Mouse (Mus musculus): ENCODE data around the gene Tnnt3. TPM values are rescaled to one million over a fixed set of nuclear protein-coding genes. Genes with fewer than 3 reads are reported as not detected.

Gene Tnnt3
- polyA plus RNA-seq, 1 experiment from 2014 or later = 0.77 TPM

DNA sequence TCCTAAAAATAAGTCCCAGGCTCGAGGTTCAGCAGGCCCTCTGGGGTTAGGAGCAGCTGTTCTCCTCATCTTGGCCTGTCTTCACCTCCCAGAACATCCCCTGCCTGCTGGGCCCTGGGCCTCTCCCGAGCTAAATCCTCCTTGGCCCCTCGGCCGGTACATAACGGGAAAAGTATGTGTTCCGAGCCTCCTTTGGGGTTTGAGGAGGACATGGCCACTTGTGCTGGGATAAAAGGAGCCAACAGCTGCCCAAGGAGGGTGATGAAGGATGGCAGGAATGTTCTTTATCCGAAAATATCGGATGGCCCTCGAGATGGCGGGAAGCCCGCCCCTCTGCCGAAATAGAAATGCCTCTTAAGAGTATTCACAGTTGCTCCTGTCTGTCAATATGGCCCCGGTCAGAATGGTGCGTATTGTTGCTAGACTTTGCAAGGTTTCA lies 52.3 kb downstream of the Tnnt3 start:
- Histone ChIP-seq H3K4me1 (peaks cover 14% of the 10 kb centered on the region), H3K4me2 (no peak overlapping the region), H3K4me3 (no peak overlapping the region), H3K27me3 (no peaks in the 10 kb centered on the region), H3K9me3 (replicated peaks) (no peaks in the 10 kb centered on the region), H3K36me3 (ENCODE audit: poor library complexity, severe bottlenecking) (no peaks in the 10 kb centered on the region), H3K27ac (no peak overlapping the region), H3K9ac (no peak overlapping the region)
- 87% methylated on average over 14 of the region's 14 CpGs for WGBS
- ATAC-seq = no peak

DNA sequence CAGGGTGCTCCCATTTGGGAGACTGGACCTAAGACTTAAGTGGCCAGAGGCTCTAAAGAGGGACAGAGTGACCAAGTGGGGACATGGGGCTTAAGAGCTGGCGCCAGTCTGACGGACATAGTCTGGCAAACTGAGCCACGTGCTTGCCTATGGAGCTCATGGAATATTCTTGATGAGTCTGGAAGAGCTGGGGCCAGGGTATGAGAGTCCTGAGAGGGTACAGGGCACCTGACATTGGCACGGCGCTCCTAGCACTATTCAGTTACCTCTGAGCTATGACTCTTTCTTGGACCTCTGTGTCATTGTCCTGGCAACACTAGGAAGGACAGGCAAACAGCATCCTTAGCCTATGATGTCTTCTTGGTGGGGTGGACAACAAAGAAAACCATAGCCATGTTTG lies 53.1 kb downstream of the Tnnt3 start:
- H3K27me3 ChIP-seq = no peaks in the 10 kb centered on the region
- H3K9me3 ChIP-seq (replicated peaks) = no peaks in the 10 kb centered on the region
- ATAC-seq = no peak
- no peak overlapping the region for H3K4me3 ChIP-seq
- H3K9ac ChIP-seq = no peak overlapping the region
- H3K4me2 ChIP-seq = no peak overlapping the region
- no peak overlapping the region for H3K27ac ChIP-seq
- peaks cover 14% of the 10 kb centered on the region for H3K4me1 ChIP-seq
- WGBS = 88% methylated on average over 5 of the region's 5 CpGs
- no peaks in the 10 kb centered on the region for H3K36me3 ChIP-seq (ENCODE audit: poor library complexity, severe bottlenecking)

DNA sequence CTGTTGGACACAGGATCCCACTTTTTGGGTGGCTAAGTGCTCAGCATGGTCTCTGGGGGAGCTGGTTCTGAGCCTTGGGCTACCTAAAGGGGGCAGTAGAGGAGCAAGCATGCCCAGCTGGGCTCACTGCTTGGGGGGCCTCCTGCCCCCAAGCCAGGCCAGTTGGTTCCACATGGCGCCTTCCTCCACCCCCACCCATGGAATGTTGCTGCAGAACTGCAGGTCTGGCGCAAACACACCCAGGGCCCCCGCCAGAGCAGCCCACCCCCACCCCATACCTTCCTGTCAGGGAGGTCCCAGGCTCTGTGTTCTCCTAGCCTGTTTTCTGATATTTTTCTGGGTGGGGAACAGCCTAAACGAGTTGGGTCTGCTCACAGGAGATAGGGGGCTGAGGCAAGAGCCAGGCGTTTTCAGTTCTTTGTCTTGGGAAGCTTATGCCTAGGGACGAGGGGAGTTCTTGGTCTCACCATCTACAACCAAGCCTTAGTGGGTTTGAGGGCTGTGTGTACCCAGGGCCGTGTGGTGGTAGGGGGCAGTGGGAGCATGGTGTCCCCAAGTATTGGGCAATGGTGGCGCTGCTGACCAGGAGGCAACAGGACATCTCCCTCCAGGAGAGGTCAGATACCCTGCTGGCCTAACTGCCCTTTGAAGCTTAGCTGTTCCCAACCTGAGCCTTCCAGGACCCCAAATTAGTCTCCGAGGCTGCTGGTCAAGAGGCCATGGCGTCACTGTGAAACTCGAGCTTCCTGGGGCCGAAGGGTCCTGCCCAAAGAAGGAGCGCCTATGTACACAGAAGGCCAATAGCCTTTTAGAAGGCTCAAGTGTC lies 54.2 kb downstream of the Tnnt3 start:
- H3K4me2 ChIP-seq = no peak overlapping the region
- H3K9ac ChIP-seq = no peak overlapping the region
- ATAC-seq = no peak

DNA sequence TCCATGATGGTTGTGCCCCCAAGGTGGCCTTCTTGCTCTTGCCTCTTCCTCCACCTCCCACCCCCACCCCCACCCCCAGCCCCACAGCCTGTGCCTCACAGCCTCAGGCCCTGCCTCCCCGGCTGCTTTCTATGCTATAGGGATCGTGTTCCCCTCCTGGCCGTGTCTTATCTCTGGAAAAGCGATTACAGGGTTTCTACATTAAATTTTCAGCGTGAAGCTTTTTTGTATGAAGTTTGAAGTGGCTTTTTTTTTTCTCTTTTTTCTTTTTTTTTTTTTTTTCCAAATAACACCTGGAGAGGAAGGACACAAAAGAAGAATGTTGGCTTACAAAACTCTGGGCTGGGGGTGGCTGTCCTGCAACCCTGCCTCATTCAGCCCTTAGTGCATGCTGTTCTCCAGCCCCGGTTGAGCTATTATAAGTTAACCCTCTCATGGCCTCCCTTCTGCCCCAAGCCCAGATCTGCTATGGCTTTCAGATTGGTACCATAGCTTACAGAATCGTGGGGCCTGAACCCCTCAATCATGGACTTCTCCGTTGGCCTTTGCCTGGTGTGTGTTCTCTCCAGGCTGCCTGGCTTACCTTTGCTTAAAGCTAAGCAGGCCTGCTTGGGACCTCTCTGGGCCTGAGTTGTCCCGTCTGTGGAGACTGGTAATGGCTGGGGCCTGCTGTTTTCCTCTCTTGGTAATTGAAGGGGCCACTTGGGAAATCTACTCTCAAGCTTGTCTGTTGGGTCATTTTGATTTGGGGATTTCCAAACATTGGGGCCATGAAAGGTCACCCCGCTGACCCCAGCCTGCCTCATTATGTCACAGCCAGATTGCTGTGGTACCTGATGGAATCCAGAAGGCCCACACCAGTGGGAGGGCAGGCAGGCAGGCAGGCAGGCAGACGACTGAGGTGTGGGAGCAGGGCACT lies 55.0 kb downstream of the Tnnt3 start:
- Histone ChIP-seq H3K9ac (no peak overlapping the region), H3K4me3 (no peak overlapping the region), H3K4me1 (peaks cover 14% of the 10 kb centered on the region), H3K9me3 (replicated peaks) (no peaks in the 10 kb centered on the region), H3K4me2 (no peak overlapping the region), H3K36me3 (ENCODE audit: poor library complexity, severe bottlenecking) (no peaks in the 10 kb centered on the region), H3K27ac (peak overlapping the region; percentile 41), H3K27me3 (no peaks in the 10 kb centered on the region)
- no peak for ATAC-seq
- WGBS = 41% methylated on average over 11 of the region's 11 CpGs

More for the DNA sequence above, 54.2 kb downstream of the Tnnt3 start:
- Histone ChIP-seq H3K27me3 (no peaks in the 10 kb centered on the region), H3K9me3 (replicated peaks) (no peaks in the 10 kb centered on the region), H3K4me1 (peaks cover 14% of the 10 kb centered on the region), H3K4me3 (no peak overlapping the region), H3K27ac (no peak overlapping the region), H3K36me3 (ENCODE audit: poor library complexity, severe bottlenecking) (no peaks in the 10 kb centered on the region)
- whole genome bisulfite sequencing = 58% methylated on average over 13 of the region's 13 CpGs

DNA sequence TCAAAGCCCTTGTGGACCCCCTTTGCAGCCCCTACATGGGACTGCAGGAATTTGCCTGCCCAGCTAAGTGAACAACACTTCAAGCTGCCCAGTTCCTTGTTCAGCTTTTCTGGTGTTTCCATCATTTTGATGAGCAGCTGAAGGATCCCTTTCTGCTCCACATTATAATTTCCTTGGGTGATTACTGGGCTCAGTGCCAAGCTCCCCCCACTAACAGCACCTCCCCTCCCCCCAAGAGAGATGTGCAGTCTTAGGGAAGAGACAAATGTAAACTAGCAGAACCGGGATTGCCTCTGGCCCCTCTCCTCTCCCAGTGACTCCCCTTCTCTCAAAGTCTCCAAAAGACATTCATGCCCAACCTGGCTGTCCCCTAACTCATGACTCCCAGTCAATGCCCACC lies 56.0 kb downstream of the Tnnt3 start:
- WGBS = 32% methylated on average over 1 of the region's 1 CpGs
- peak overlapping the region; percentile 41 for H3K27ac ChIP-seq

DNA sequence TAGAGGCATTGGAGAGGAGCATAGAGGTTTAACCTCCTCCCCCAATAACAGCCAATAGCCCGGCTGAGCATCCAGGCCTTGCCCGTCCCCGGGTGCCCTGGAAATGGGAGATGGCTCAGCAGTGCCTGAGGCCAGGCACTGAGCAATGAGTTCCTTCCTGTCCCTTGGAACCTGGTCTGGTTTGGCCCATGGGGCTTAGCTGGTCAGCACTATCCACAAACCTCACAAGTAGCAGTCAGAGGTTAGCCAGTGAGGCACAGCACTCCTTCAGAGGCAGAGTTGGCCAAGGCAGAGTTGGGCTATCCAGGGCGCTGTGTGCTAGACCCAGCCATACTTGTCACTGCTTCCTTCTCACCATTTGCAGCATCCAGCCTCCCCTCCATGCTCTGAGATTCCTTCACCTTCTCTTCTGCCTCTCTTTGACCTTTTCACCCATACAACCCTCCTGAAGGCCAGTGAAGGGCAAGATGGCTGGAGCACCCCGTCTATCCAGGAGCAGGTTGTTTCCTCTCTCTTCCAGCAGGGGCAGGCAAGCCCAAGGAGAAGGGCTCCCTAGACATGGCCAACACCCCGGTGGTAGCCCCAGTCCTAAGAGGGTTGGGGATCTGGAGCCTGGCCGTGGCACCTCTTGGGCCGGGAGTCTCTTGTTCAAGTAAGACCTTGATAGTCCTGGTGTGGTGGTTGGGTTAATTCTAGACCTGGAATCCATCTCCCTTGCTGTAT lies 56.9 kb downstream of the Tnnt3 start:
- H3K4me3 ChIP-seq = no peak overlapping the region
- ATAC-seq = no peak
- no peaks in the 10 kb centered on the region for H3K27me3 ChIP-seq
- no peak overlapping the region for H3K4me2 ChIP-seq
- H3K9me3 ChIP-seq (replicated peaks) = no peaks in the 10 kb centered on the region
- H3K27ac ChIP-seq = no peak overlapping the region
- no peaks in the 10 kb centered on the region for H3K36me3 ChIP-seq (ENCODE audit: poor library complexity, severe bottlenecking)
- peaks cover 14% of the 10 kb centered on the region for H3K4me1 ChIP-seq
- 92% methylated on average over 8 of the region's 8 CpGs for WGBS
- H3K9ac ChIP-seq = no peak overlapping the region

More for the DNA sequence above, 56.0 kb downstream of the Tnnt3 start:
- no peak overlapping the region for H3K4me3 ChIP-seq
- H3K9me3 ChIP-seq (replicated peaks) = no peaks in the 10 kb centered on the region
- H3K4me1 ChIP-seq = peaks cover 14% of the 10 kb centered on the region
- no peak overlapping the region for H3K9ac ChIP-seq
- no peaks in the 10 kb centered on the region for H3K27me3 ChIP-seq
- no peak overlapping the region for H3K4me2 ChIP-seq
- H3K36me3 ChIP-seq (ENCODE audit: poor library complexity, severe bottlenecking) = no peaks in the 10 kb centered on the region
- peak; percentile 27; the same call in 1 of the 2 replicates for ATAC-seq

DNA sequence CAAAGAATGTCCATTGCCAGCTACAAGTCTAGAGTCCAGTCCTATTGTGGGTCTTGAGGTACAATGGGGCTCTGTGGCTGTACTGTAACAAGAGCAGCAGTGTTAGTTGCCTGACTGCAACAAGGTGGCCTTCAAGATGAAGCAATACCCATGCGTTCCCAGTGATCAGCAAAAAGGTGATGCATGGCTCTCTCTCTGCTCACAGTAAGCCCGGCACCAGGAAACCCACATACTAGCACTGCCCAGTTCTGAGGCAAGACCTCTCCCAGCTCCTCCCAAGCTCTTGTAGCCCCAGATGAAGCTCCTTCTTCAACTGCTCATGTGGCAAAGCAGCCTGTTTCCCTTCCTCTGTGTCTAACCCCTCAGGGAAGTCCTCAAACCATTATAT lies 57.4 kb downstream of the Tnnt3 start:
- no peak for ATAC-seq
- Histone ChIP-seq H3K4me3 (no peak overlapping the region), H3K27me3 (no peaks in the 10 kb centered on the region), H3K4me2 (no peak overlapping the region), H3K9me3 (replicated peaks) (no peaks in the 10 kb centered on the region), H3K27ac (no peak overlapping the region), H3K36me3 (ENCODE audit: poor library complexity, severe bottlenecking) (no peaks in the 10 kb centered on the region), H3K4me1 (peaks cover 15% of the 10 kb centered on the region), H3K9ac (no peak overlapping the region)
- 89% methylated on average over 2 of the region's 2 CpGs for WGBS

DNA sequence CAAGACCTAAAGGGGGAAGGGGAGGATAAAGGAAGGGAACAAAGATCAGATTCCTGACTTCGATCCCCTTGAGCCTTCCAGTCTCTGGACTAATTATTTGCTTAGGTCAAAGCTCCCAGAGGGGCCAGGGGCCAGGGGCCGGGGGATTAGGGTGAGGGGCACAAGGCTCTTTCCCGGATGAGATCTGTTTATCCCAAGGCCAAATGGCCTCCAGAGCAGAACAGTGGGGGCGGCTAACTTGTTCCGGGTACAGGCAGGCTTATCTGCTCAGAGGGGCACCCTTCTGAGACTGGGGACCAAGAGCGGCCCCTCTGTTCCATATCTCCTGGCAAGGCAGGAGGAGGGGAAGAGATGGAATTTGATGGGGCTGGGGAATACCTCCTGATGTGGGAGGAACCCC lies 59.1 kb downstream of the Tnnt3 start:
- H3K27ac ChIP-seq = no peak overlapping the region
- no peaks in the 10 kb centered on the region for H3K36me3 ChIP-seq (ENCODE audit: poor library complexity, severe bottlenecking)
- no peak overlapping the region for H3K4me3 ChIP-seq
- no peak overlapping the region for H3K9ac ChIP-seq
- no peak for ATAC-seq
- no peak overlapping the region for H3K4me2 ChIP-seq
- no peaks in the 10 kb centered on the region for H3K27me3 ChIP-seq
- H3K9me3 ChIP-seq (replicated peaks) = no peaks in the 10 kb centered on the region
- WGBS = 19% methylated on average over 6 of the region's 6 CpGs
- peaks cover 19% of the 10 kb centered on the region for H3K4me1 ChIP-seq

DNA sequence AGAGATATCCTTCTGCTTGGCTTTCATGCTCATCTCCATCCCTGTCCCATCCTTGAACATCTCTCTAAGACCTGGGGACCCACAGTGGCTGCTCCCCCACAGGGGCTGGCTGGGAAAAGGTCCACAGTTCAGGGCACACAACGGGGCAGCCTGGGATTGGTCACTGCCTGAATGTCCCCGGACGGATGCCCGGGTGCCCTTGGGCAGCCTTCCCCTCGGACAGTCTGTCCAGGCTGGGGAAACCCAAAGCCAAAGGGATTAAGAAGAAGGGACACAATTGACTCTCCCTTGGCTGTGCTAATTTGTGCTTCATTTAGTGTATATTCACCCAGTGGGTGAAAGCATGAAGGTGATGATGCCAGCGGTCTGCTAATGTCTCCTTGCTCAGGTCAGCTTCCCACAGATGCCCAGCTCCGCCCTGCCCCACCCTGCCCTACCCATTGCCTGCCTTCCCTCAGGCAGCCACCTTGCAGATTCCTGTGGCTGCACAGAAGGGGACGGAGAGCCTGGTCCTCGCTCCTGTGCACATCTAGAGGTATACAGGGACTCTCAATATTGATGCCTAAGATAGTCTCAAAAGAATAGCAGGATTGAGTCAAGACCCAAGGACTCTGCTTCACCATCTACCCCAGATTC lies 60.0 kb downstream of the Tnnt3 start:
- 92% methylated on average over 9 of the region's 9 CpGs for WGBS
- Histone ChIP-seq H3K4me3 (no peak overlapping the region), H3K4me1 (peaks cover 22% of the 10 kb centered on the region), H3K4me2 (no peak overlapping the region), H3K9me3 (replicated peaks) (no peaks in the 10 kb centered on the region), H3K27ac (no peak overlapping the region), H3K36me3 (ENCODE audit: poor library complexity, severe bottlenecking) (no peaks in the 10 kb centered on the region), H3K27me3 (no peaks in the 10 kb centered on the region), H3K9ac (no peak overlapping the region)
- ATAC-seq = no peak

DNA sequence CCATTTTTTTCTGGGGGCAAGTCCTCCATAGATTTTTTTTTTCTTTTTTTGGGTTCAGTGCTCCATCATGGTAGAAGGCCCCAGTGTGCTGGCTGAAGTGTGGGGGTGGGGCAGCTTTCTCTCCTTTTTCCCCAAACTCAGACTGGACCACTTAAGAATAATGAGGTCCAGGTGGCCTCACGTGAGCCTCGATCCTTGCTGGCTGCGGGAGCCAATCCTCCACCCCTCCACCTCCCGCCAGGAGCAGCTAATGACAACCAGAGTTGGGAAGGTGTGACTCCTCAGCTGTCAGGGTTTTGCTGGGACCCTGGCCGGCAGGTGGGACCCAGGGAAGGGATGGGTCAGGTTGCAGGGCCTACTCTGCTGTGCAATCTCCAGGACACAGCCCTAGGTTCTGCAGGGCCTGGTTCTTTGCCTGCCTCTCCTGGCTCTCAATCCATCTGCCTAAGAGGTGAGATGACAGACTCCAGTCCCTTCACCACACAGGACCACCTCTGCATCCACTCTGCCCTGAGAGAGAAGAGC lies 61.1 kb downstream of the Tnnt3 start:
- H3K4me3 ChIP-seq = no peak overlapping the region
- WGBS = 68% methylated on average over 5 of the region's 5 CpGs
- H3K36me3 ChIP-seq (ENCODE audit: poor library complexity, severe bottlenecking) = no peaks in the 10 kb centered on the region
- peaks cover 11% of the 10 kb centered on the region for H3K4me1 ChIP-seq
- no peak overlapping the region for H3K4me2 ChIP-seq
- ATAC-seq = no peak
- no peak overlapping the region for H3K27ac ChIP-seq
- H3K27me3 ChIP-seq = no peaks in the 10 kb centered on the region
- no peaks in the 10 kb centered on the region for H3K9me3 ChIP-seq (replicated peaks)
- H3K9ac ChIP-seq = no peak overlapping the region

Data from forebrain, embryonic 13.5 days (tissue).